Mouse (Mus musculus): Measurements from ENCODE around the gene Lfng.

- no peak for TF ChIP-seq TAL1 (IDR thresholded peaks at IDR 0.05; ENCODE audit: low read length)
- TF ChIP-seq GATA1 (IDR thresholded peaks at IDR 0.05; ENCODE audit: low read length), result no peak
Observed at GRCm38 (mm10) chr5:140567751-140568150, 39.4 kb upstream of the Lfng start.

Measured in erythroblast, embryonic 14.5 days (primary cell).